Mouse (Mus musculus) lung, postnatal 0 days (tissue): Measurements from ENCODE around the gene Tsr2. TPM values are rescaled to one million over a fixed set of nuclear protein-coding genes. Genes with fewer than 3 reads are reported as not detected.

Experiments used
- ATAC-seq: fragments of 200-750 bp; cut with Nextera tagmentation; 2 replicates; pipeline ENCODE4 v1.8.0; 2017; ENCODE audit warnings: moderate library complexity
- DNase-seq: peaks from one replicate; pipeline ENCODE4 v3.0.0-alpha.2; 2016; ENCODE audit warnings: low spot score
- H3K27ac ChIP-seq: fragments of 300-500 bp; sonication (generic); 2 replicates; pipeline ENCODE4 v1.5.1; 2014; ENCODE audit warnings: antibody characterized with exemption, mild to moderate bottlenecking, low read length, mixed read lengths
- H3K27me3 ChIP-seq: fragments of 300-500 bp; sonication (generic); replicated peaks from 2 replicates; pipeline ENCODE4 v1.6.1; 2014; ENCODE audit warnings: low read length, mixed read lengths; ENCODE audit not compliant: insufficient read depth
- H3K36me3 ChIP-seq: fragments of 300-500 bp; sonication (generic); 2 replicates; pipeline ENCODE4 v1.6.1; 2014; ENCODE audit warnings: low read length, mixed read lengths; ENCODE audit not compliant: insufficient read depth
- H3K4me1 ChIP-seq: fragments of 300-500 bp; sonication (generic); 2 replicates; pipeline ENCODE4 v1.6.1; 2014; ENCODE audit warnings: antibody characterized with exemption, low read depth, low read length, mixed read lengths; ENCODE audit not compliant: insufficient read depth
- H3K4me2 ChIP-seq: fragments of 300-500 bp; sonication (generic); replicated peaks from 2 replicates; pipeline ENCODE4 v1.6.1; 2014; ENCODE audit warnings: low read depth, mild to moderate bottlenecking, low read length, moderate library complexity, mixed read lengths
- H3K4me3 ChIP-seq: fragments of 300-500 bp; sonication (generic); 2 replicates; pipeline ENCODE4 v1.5.1; 2014; ENCODE audit warnings: low read depth, low read length
- H3K9ac ChIP-seq: fragments of 300-500 bp; sonication (generic); replicated peaks from 2 replicates; pipeline ENCODE4 v1.6.1; 2014; ENCODE audit warnings: low read depth, mild to moderate bottlenecking
- H3K9me3 ChIP-seq: fragments of 300-500 bp; sonication (generic); 2 replicates; pipeline ENCODE4 v1.6.1; 2016; ENCODE audit warnings: low read length, mixed read lengths
- CTCF ChIP-seq: IDR thresholded peaks from 2 replicates; pipeline ENCODE4 v1.5.1; 2016; ENCODE audit warnings: antibody characterized with exemption, mild to moderate bottlenecking
- EP300 ChIP-seq: IDR thresholded peaks from 2 replicates; pipeline ENCODE4 v1.6.1; 2016; ENCODE audit warnings: antibody characterized with exemption, mild to moderate bottlenecking, control low read depth
- WGBS: fragments of 180-500 bp; shearing (Covaris S2); extraction: QIAGEN DNeasy Blood & Tissue Kit; methylation state at CpG from one replicate; pipeline ENCODE4 v1.1.7; 2014; 5-methylcytosine and 5-hydroxymethylcytosine counted together
- polyA plus RNA-seq: library from polyadenylated mRNA; unstranded; fragments of >200 nt; fragmentation: Nextera tagmentation; extraction: Ambion mirVana; gene quantifications from 2 replicates; pipeline ENCODE4 v1.2.1, GENCODE M21; 2015

Tsr2 gene
- polyA plus RNA-seq, 1 experiment from 2014 or later = 14.6 TPM

GRCm38 (mm10) chrX:151049661-151050215, 46.6 kb downstream of the Tsr2 start:
- Histone ChIP-seq H3K27ac (no peak overlapping the region), H3K4me2 (no peak overlapping the region), H3K4me3 (no peak overlapping the region), H3K9me3 (no peaks in the 10 kb centered on the region), H3K9ac (no peak overlapping the region), H3K4me1 (no peaks in the 10 kb centered on the region; the same call in 1 of the 2 replicates), H3K27me3 (no peaks in the 10 kb centered on the region), H3K36me3 (no peaks in the 10 kb centered on the region)
- TF ChIP-seq EP300 = no peak
- no peak for TF ChIP-seq CTCF
- DNase-seq (no peak), ATAC-seq (no peak)
- 62% methylated on average over 8 of the region's 8 CpGs for WGBS

- Histone ChIP-seq H3K9ac (peak overlapping the region; percentile 43), H3K27me3 (no peaks in the 10 kb centered on the region), H3K36me3 (no peaks in the 10 kb centered on the region), H3K4me3 (peak overlapping the region; percentile 55), H3K4me1 (no peaks in the 10 kb centered on the region; the same call in 1 of the 2 replicates), H3K27ac (peak overlapping the region; percentile 32; the same call in 1 of the 2 replicates), H3K9me3 (no peaks in the 10 kb centered on the region), H3K4me2 (peak overlapping the region; percentile 67)
- 16% methylated on average over 30 of the region's 56 CpGs for WGBS
- no peak for DNase-seq
- TF ChIP-seq CTCF (no peak), EP300 (no peak)
- ATAC-seq = peak; percentile 60
Measured at GRCm38 (mm10) chrX:151047431-151048058, 48.8 kb downstream of the Tsr2 start.

- TF ChIP-seq EP300 = no peak
- no peak for TF ChIP-seq CTCF
- DNase-seq (peak; percentile 85), ATAC-seq (peak; percentile 91)
- H3K4me1 ChIP-seq = no peaks in the 10 kb centered on the region; the same call in 1 of the 2 replicates
- H3K4me2 ChIP-seq = peak overlapping the region; percentile 67
- H3K9me3 ChIP-seq = no peaks in the 10 kb centered on the region
- H3K4me3 ChIP-seq = peak overlapping the region; percentile 55
- peak overlapping the region; percentile 32; the same call in 1 of the 2 replicates for H3K27ac ChIP-seq
- H3K27me3 ChIP-seq = no peaks in the 10 kb centered on the region
- WGBS = 18% methylated on average over 18 of the region's 62 CpGs
- peak overlapping the region; percentile 43 for H3K9ac ChIP-seq
- no peaks in the 10 kb centered on the region for H3K36me3 ChIP-seq
Measured at GRCm38 (mm10) chrX:151046777-151047430, 49.4 kb downstream of the Tsr2 start.

GRCm38 (mm10) chrX:151046321-151046720, 50.0 kb downstream of the Tsr2 start:
- H3K27me3 ChIP-seq = no peaks in the 10 kb centered on the region
- ATAC-seq = no peak
- DNase-seq = no peak
- peak overlapping the region; percentile 67 for H3K4me2 ChIP-seq
- H3K4me3 ChIP-seq = peak overlapping the region; percentile 55
- H3K36me3 ChIP-seq = no peaks in the 10 kb centered on the region
- H3K9me3 ChIP-seq = no peaks in the 10 kb centered on the region
- H3K4me1 ChIP-seq = no peaks in the 10 kb centered on the region; the same call in 1 of the 2 replicates
- TF ChIP-seq CTCF (no peak), EP300 (no peak)
- no peak overlapping the region for H3K9ac ChIP-seq
- 32% methylated on average over 11 of the region's 11 CpGs for WGBS
- H3K27ac ChIP-seq = no peak overlapping the region

GRCm38 (mm10) chrX:151045850-151046249, 50.5 kb downstream of the Tsr2 start, which contains the start of gene Fgd1:
TSS of gene Fgd1 (plus strand) at chrX:151046150.
- H3K9me3 ChIP-seq = no peaks in the 10 kb centered on the region
- peak within 1 kb of the TSS; percentile 43; the same call in 1 of the 2 replicates for H3K9ac ChIP-seq
- peak within 1 kb of the TSS; percentile 55 for H3K4me3 ChIP-seq
- TF ChIP-seq CTCF (no peak), EP300 (no peak)
- H3K4me1 ChIP-seq = no peaks in the 10 kb centered on the region; the same call in 1 of the 2 replicates
- 94% methylated on average over 8 of the region's 8 CpGs for whole genome bisulfite sequencing
- DNase-seq = no peak
- no peaks in the 10 kb centered on the region for H3K36me3 ChIP-seq
- no peaks in the 10 kb centered on the region for H3K27me3 ChIP-seq
- H3K4me2 ChIP-seq = peak within 1 kb of the TSS; percentile 67
- peak within 1 kb of the TSS; percentile 32; the same call in 1 of the 2 replicates for H3K27ac ChIP-seq
- no peak for ATAC-seq

GRCm38 (mm10) chrX:151041223-151041622, 55.1 kb downstream of the Tsr2 start:
- no peak for DNase-seq
- H3K9ac ChIP-seq = no peak overlapping the region
- TF ChIP-seq EP300 (no peak), CTCF (no peak)
- no peaks in the 10 kb centered on the region for H3K27me3 ChIP-seq
- no peaks in the 10 kb centered on the region for H3K9me3 ChIP-seq
- 61% methylated on average over 5 of the region's 5 CpGs for WGBS
- no peaks in the 10 kb centered on the region for H3K4me1 ChIP-seq
- no peak for ATAC-seq
- H3K4me3 ChIP-seq = no peak overlapping the region
- H3K4me2 ChIP-seq = no peak overlapping the region
- H3K36me3 ChIP-seq = no peaks in the 10 kb centered on the region
- no peak overlapping the region for H3K27ac ChIP-seq

Other genes with a start within 250 kb of the Tsr2 start
- gene Gnl3l, start 79.2 kb downstream of the Tsr2 start, polyA plus RNA-seq = 11.9 and 13.0 TPM in 2 replicates
- 3.7 and 4.2 TPM in 2 replicates for gene Fgd1, start 50.4 kb downstream of the Tsr2 start, polyA plus RNA-seq
- 0.08 and 0.18 TPM in 2 replicates for gene Wnk3, start 101.5 kb upstream of the Tsr2 start, polyA plus RNA-seq
- 1.1 and 1.7 TPM in 2 replicates for gene Fam120c, start 247.6 kb upstream of the Tsr2 start, polyA plus RNA-seq